Mouse (Mus musculus) heart, embryonic 10.5 days (tissue): Measurements from ENCODE around the gene Eif2b2. TPM values are rescaled to one million over a fixed set of nuclear protein-coding genes. Genes with fewer than 3 reads are reported as not detected.

Experiments
- DNase-seq: peaks from one replicate; pipeline ENCODE4 v3.0.0-alpha.2; 2017; ENCODE audit warnings: low spot score
- H3K27ac ChIP-seq: fragments of 300-500 bp; sonication (generic); 2 replicates; pipeline ENCODE4 v1.5.1; 2016; ENCODE audit warnings: mild to moderate bottlenecking
- H3K27me3 ChIP-seq: fragments of 300-500 bp; sonication (generic); 2 replicates; pipeline ENCODE4 v1.6.1; 2016; ENCODE audit warnings: mild to moderate bottlenecking; ENCODE audit not compliant: poor library complexity, insufficient read depth, severe bottlenecking
- H3K36me3 ChIP-seq: fragments of 300-500 bp; sonication (generic); 2 replicates; pipeline ENCODE4 v1.6.1; 2016; ENCODE audit warnings: mild to moderate bottlenecking, moderate library complexity
- H3K4me1 ChIP-seq: fragments of 300-500 bp; sonication (generic); 2 replicates; pipeline ENCODE4 v1.6.1; 2016; ENCODE audit warnings: mild to moderate bottlenecking
- H3K4me3 ChIP-seq: fragments of 300-500 bp; sonication (generic); 2 replicates; pipeline ENCODE4 v1.5.1; 2016; ENCODE audit warnings: mild to moderate bottlenecking, moderate library complexity
- H3K9me3 ChIP-seq: fragments of 300-500 bp; sonication (generic); 2 replicates; pipeline ENCODE4 v1.6.1; 2016; ENCODE audit warnings: mild to moderate bottlenecking, moderate library complexity
- WGBS: fragments of 180-500 bp; shearing (Covaris S2); methylation state at CpG from one replicate; pipeline ENCODE4 v1.1.7; 2016; 5-methylcytosine and 5-hydroxymethylcytosine counted together
- polyA plus RNA-seq: library from polyadenylated mRNA; unstranded; fragments of >200 nt; fragmentation: Nextera tagmentation; extraction: Ambion mirVana; gene quantifications from 2 replicates; pipeline ENCODE4 v1.2.1, GENCODE M21; 2016

The Eif2b2 gene
- polyA plus RNA-seq, 1 experiment from 2014 or later, result 91.3 TPM

DNA sequence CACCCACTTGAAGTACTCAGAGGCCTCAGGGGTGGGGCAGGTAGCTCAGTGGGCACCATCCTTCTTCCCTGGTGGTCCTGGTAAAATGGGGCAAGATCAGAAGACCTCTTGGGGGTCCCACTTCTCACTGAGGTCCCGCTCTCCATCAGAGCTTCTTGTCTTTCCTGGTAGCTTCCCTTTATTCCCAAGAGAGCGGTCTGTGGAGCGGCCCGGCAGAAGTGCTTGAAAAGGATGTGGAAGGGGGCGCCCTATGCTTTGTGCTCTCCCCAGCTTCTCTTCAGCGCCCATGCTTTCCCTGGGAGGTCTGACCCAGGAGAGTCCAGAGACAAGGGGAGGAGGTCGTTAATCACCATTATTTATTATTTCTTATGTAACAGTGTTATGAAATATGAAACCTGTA is 21.9 kb upstream of the Eif2b2 start:
- Histone ChIP-seq H3K9me3 (no peaks in the 10 kb centered on the region), H3K4me1 (peaks cover 66% of the 10 kb centered on the region), H3K27me3 (peaks cover 34% of the 10 kb centered on the region), H3K27ac (peak overlapping the region; percentile 37; the same call in 1 of the 2 replicates), H3K4me3 (no peak overlapping the region), H3K36me3 (no peaks in the 10 kb centered on the region)
- WGBS, result 76% methylated on average over 7 of the region's 7 CpGs
- DNase-seq, result no peak

DNA sequence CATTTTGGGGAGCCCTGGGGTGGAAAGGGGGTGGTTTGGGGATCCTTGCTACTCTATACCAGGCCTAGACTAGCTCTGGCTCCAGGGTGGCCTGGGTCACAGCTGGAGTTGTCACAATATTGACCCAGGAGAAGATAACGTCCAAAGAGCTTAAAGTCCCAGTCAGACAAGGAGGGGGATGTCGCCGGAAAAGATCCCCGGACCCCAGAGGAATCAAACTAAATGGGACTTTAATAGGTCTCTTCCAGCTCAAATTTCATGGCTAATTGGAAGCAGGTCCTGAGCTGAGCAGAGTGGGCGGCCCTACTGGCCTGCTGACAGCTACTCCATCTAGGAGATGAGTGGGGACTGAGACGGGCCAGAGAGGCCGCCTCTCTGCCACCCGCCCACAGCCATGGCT is 21.3 kb upstream of the Eif2b2 start:
- Histone ChIP-seq H3K4me3 (no peak overlapping the region), H3K4me1 (peaks cover 61% of the 10 kb centered on the region)
- 32% methylated on average over 8 of the region's 8 CpGs for WGBS

DNA sequence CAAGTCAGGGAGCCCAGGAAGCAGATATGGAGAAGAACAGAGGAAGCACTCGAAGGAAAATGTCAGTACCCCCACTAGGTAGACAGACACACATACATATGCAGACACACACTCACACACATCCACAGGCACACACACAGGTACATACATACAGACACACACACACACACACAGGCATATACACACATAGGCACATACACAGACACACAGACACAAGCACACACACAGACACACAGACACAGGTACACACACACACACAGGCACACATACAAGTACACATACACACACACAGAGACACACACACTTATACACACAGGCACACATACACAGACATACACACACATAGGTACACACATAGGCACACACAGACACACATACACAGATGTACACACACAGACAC is 19.3 kb upstream of the Eif2b2 start:
- no peaks in the 10 kb centered on the region for H3K36me3 ChIP-seq
- DNase-seq, result no peak
- no peak overlapping the region for H3K27ac ChIP-seq
- 67% methylated on average over 1 of the region's 1 CpGs for WGBS
- H3K9me3 ChIP-seq, result no peaks in the 10 kb centered on the region
- no peak overlapping the region for H3K4me3 ChIP-seq
- H3K4me1 ChIP-seq, result peaks cover 60% of the 10 kb centered on the region
- H3K27me3 ChIP-seq, result peaks cover 13% of the 10 kb centered on the region

More for the DNA sequence above, 21.3 kb upstream of the Eif2b2 start:
- no peak for DNase-seq
- peaks cover 29% of the 10 kb centered on the region for H3K27me3 ChIP-seq
- no peak overlapping the region for H3K27ac ChIP-seq
- no peaks in the 10 kb centered on the region for H3K9me3 ChIP-seq
- no peaks in the 10 kb centered on the region for H3K36me3 ChIP-seq

DNA sequence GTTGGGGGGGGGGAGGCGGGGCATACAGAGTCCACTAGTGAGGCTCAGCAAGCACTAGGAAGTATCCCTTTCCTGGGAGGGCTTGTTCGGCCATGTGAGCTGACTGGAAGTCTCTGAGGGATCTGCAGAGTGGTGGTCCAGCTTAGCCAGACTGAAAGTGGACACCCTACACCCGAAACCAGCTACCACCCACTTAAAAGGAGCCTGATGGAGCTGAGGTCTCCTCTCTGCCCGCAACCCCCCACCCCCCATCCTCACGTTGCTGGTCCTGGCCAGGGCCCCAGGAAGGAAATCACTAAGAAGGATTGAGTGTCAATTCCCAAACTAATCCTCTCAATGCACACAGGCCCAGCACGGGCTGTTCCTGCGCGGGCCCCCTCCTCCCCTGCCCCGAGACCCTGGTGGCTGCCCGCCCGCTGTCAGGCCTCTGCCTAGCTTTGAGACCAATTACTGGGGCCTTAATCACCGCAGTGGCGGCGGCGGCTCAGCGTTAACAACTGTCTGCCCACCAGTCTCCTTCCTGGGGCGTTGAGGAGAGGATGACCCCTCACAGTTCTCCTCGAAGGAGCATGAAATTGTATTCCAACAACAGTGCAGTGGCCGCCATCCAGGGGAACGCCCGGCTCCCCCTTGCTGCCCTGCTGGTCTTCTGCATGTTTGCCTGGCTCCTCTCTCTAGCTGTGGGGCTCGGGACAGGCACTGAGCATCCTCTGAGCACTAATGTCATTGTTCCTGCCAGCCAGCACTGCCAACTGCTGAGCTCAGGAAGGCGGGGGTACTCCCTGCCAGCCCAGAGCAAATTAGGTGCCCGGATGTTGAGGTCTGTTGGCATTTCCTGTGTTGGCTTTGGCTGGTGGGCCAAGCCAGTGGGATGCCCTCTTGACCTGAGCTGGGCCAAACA is 18.1 kb upstream of the Eif2b2 start:
- Histone ChIP-seq H3K9me3 (no peaks in the 10 kb centered on the region), H3K36me3 (no peaks in the 10 kb centered on the region), H3K4me1 (peaks cover 53% of the 10 kb centered on the region), H3K27ac (peak overlapping the region; percentile 79), H3K27me3 (peaks cover 12% of the 10 kb centered on the region), H3K4me3 (peak overlapping the region; percentile 27; the same call in 1 of the 2 replicates)
- WGBS, result 35% methylated on average over 24 of the region's 24 CpGs
- DNase-seq, result no peak

DNA sequence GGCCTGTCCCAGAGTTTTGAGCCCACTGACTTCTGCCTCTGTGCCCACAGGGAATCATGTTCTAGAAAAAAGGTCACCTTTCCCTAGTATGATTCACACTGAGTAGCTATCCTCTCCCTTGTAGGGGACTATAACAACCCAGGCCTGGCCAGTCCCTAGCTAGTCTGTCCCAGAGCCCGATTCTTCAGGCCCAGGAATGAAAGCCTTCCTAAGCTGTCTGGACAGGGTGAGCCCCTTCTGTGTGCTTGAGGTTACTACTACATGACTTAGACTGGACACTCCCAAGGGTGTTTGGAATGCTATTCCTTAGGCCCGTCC is 17.5 kb upstream of the Eif2b2 start:
- H3K27ac ChIP-seq, result peak overlapping the region; percentile 79

DNA sequence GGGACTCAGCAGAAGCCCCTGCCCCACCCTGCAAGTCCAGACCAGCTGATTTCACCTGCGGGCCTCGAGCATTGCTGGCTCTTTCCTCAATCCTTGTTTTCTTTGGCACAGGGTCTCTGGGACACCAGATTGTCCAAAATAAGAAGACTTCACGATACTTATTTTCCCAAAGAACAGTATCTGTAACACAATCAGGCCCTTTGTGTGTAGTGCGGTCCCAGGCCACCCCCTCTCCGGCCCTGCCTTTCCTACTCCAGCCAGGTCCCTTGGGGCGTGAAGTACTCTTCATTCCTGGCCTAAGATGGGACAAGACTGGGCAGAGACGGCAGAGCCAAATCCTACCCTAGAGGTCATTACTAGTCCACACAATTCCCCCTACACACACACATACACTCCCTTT is 17.1 kb upstream of the Eif2b2 start:
- no peak for DNase-seq
- peak overlapping the region; percentile 79 for H3K27ac ChIP-seq
- H3K4me3 ChIP-seq, result no peak overlapping the region
- H3K4me1 ChIP-seq, result peaks cover 43% of the 10 kb centered on the region
- H3K36me3 ChIP-seq, result no peaks in the 10 kb centered on the region
- H3K9me3 ChIP-seq, result no peaks in the 10 kb centered on the region
- H3K27me3 ChIP-seq, result peaks cover 12% of the 10 kb centered on the region
- 77% methylated on average over 7 of the region's 7 CpGs for WGBS

More for the DNA sequence above, 17.5 kb upstream of the Eif2b2 start:
- Histone ChIP-seq H3K4me3 (no peak overlapping the region), H3K36me3 (no peaks in the 10 kb centered on the region), H3K4me1 (peaks cover 47% of the 10 kb centered on the region), H3K27me3 (peaks cover 12% of the 10 kb centered on the region), H3K9me3 (no peaks in the 10 kb centered on the region)
- DNase-seq, result no peak
- 80% methylated on average over 2 of the region's 2 CpGs for WGBS

DNA sequence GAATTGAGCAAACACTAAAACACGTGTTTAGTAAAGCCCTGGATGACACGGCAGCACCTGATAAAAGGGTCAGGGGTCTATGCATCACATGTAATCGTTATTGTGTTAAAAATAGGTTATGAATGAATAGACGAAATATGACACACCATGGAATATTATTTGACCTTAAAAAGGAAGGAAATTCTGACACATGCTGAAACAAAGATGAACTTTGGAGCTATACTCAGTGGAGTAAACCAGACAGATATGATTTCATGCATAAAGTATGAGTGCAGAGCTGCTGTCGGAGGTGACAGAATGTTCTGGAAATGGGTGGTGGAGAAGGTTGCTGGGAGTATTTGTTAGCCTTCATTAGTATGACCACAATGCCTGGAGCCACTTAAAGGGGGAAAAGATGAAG is 15.6 kb upstream of the Eif2b2 start:
- peaks cover 33% of the 10 kb centered on the region for H3K4me1 ChIP-seq
- 73% methylated on average over 5 of the region's 5 CpGs for WGBS
- DNase-seq, result no peak

DNA sequence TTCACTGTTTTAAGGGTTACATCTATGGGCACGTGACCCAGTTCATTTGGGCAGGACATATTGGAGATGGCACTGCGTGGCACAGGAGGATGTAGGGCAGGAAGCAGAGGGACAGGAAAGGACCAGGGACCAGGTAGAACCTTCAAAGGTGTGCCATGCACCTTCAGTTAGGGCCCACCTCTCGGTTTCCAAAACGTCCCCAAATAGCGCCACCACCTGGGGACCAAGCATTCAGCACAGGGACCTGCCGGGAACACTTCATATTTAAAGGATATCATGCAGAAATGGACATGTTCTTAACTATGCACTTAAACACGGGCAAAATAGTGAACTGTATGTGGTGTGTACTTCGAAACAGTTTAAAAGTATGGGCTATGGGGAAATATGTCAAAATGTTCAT is 15.2 kb upstream of the Eif2b2 start:
- DNase-seq, result no peak
- no peak overlapping the region for H3K4me3 ChIP-seq
- peaks cover 10% of the 10 kb centered on the region for H3K27me3 ChIP-seq
- H3K27ac ChIP-seq, result no peak overlapping the region
- WGBS, result 50% methylated on average over 8 of the region's 8 CpGs
- peaks cover 36% of the 10 kb centered on the region for H3K4me1 ChIP-seq
- no peaks in the 10 kb centered on the region for H3K36me3 ChIP-seq
- H3K9me3 ChIP-seq, result no peaks in the 10 kb centered on the region

More for the DNA sequence above, 15.6 kb upstream of the Eif2b2 start:
- peaks cover 12% of the 10 kb centered on the region for H3K27me3 ChIP-seq
- no peak overlapping the region for H3K4me3 ChIP-seq
- H3K27ac ChIP-seq, result no peak overlapping the region
- H3K36me3 ChIP-seq, result no peaks in the 10 kb centered on the region
- H3K9me3 ChIP-seq, result no peaks in the 10 kb centered on the region

DNA sequence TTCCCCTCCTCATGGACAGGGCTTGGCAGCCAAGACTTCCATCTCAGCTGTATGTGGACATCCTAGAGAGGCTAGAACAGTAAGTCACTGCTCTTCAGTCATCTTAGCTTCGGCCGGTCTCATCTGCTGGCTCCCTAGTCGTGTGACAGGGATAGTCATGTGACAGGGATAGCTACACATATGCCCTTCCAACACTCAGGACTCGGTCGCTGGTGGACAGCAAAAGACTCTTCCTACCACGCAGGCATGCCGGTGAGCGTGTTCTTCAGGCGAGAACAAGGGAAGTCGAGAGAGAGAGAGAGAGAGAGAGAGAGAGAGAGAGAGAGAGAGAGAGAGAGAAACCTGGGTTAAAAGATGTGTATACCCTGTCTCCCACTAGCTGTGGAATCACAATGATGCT is 13.9 kb upstream of the Eif2b2 start:
- Histone ChIP-seq H3K27me3 (0 out of 2 replicates have a peak, but pooled peaks cover 5% of the 10 kb centered on the region), H3K4me3 (no peak overlapping the region), H3K36me3 (no peaks in the 10 kb centered on the region), H3K27ac (peak overlapping the region; percentile 29; the same call in 1 of the 2 replicates), H3K9me3 (no peaks in the 10 kb centered on the region), H3K4me1 (peaks cover 35% of the 10 kb centered on the region)
- 88% methylated on average over 10 of the region's 10 CpGs for WGBS
- DNase-seq, result no peak

DNA sequence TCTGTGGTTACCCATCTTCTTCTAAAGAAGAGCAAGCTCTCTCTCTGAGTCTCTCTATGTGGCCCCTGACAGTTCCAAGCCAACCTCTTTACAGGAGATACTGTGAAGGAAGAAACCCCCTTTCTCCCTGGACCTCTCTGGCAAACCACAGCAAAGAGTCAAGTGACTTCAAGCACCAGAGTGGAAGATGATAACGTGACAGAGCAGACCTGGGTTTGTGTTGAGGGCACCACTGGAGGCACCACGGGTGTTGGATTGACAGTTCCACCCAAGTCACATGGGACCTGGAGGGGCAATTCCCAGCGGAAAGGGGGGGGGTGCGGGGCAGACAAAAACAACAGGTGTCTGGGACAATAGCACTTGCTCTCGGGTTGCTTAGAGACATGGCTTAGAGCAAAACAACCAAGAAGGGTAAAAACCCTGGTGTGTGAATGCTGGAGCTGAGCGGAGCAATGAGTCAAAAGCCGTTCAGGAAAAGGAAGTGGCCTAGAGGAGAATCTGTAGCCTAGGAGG is 10.5 kb upstream of the Eif2b2 start:
- no peak overlapping the region for H3K4me3 ChIP-seq
- peaks cover 17% of the 10 kb centered on the region for H3K4me1 ChIP-seq
- H3K36me3 ChIP-seq, result no peaks in the 10 kb centered on the region
- 0 out of 2 replicates have a peak, but pooled peaks cover 5% of the 10 kb centered on the region for H3K27me3 ChIP-seq
- no peak overlapping the region for H3K27ac ChIP-seq
- H3K9me3 ChIP-seq, result no peaks in the 10 kb centered on the region
- WGBS, result 43% methylated on average over 7 of the region's 7 CpGs
- DNase-seq, result no peak

DNA sequence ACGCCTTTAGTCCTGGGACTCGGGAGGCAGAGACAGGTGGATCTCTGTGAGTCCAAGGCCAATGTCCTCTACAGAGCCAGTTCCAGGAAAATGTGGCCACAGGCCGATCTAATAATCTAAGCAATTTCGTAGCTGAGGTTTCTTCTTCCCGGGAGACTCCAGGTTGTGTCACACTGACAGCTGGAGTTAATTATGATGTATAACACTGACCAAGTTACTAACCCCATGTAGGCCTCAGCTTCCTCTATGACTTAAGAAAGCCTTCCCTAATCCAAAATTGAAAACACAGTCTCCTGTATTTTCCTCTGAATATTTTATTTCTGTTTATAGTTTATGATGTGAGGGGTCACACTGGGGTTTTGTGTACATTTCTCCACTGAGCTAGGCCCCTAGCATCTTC is 4.2 kb upstream of the Eif2b2 start:
- H3K27me3 ChIP-seq, result no peaks in the 10 kb centered on the region
- DNase-seq, result no peak
- WGBS, result 74% methylated on average over 5 of the region's 5 CpGs

DNA sequence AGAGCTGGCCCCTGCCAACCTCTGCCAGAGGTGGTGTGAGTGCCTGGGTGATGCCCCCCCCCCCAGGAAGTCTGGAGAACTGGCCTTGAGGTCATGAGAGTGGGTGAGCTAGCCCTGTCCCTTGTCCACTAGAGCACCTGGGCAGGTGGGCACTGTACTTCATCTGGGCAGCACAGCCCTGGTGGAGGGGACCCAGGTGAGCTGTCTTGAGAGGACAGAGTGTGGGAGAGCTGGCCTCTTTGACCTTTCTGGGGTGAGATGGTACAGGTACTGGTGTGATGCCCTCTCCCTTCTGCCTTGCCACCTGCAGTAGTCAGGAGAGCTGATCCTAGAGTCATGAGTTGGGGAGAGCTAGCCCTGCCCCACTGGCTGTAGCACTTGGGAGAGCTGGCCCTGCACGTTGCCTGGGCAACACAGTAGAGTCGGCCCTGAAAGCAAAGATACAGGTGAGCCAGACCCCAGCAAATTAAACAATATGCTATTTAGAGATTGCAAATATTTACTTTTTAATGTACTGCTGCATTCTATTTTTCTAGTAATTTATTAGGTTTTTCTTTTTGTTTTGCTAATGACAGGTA is 1.5 kb upstream of the Eif2b2 start:
- peak overlapping the region; percentile 42; the same call in 1 of the 2 replicates for H3K27ac ChIP-seq
- no peaks in the 10 kb centered on the region for H3K27me3 ChIP-seq
- no peaks in the 10 kb centered on the region for H3K9me3 ChIP-seq
- WGBS, result 73% methylated on average over 2 of the region's 2 CpGs
- peaks cover 18% of the 10 kb centered on the region for H3K36me3 ChIP-seq
- DNase-seq, result no peak
- no peak overlapping the region for H3K4me3 ChIP-seq
- H3K4me1 ChIP-seq, result peaks cover 25% of the 10 kb centered on the region

More for the DNA sequence above, 4.2 kb upstream of the Eif2b2 start:
- Histone ChIP-seq H3K4me3 (no peak overlapping the region), H3K4me1 (peaks cover 16% of the 10 kb centered on the region), H3K27ac (no peak overlapping the region), H3K36me3 (no peaks in the 10 kb centered on the region), H3K9me3 (no peaks in the 10 kb centered on the region)

DNA sequence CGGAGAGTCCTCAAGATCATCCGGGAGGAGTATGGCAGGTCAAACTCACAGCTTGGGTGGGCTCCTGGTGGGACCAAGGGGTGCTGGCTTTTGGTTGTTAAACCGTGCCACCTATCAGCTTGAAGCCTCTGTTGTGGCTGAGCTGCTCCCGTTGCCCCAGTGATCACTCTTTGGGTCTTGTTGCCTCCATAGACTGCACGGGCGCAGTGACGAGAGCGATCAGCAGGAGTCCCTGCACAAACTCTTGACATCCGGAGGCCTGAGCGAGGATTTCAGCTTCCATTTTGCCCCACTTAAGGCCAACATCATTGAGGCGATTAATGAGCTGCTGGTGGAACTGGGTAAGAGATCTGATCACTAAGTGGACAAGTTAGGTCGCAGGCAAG is 617 bp downstream of the Eif2b2 start:
- Histone ChIP-seq H3K27ac (peak overlapping the region; percentile 86), H3K36me3 (peaks cover 39% of the 10 kb centered on the region), H3K4me3 (peak overlapping the region; percentile 90), H3K4me1 (peaks cover 25% of the 10 kb centered on the region), H3K9me3 (no peaks in the 10 kb centered on the region), H3K27me3 (no peaks in the 10 kb centered on the region)
- WGBS, result 3% methylated on average over 12 of the region's 12 CpGs
- no peak for DNase-seq
